Mouse (Mus musculus) heart, embryonic 10.5 days (tissue): ENCODE results near the gene Usp40. TPM values are rescaled to one million over a fixed set of nuclear protein-coding genes. Genes with fewer than 3 reads are reported as not detected.

ENCODE experiments used
- DNase-seq: peaks from one replicate; pipeline ENCODE4 v3.0.0-alpha.2; 2017; ENCODE audit warnings: low spot score
- H3K27ac ChIP-seq: fragments of 300-500 bp; sonication (generic); 2 replicates; pipeline ENCODE4 v1.5.1; 2016; ENCODE audit warnings: mild to moderate bottlenecking
- H3K27me3 ChIP-seq: fragments of 300-500 bp; sonication (generic); 2 replicates; pipeline ENCODE4 v1.6.1; 2016; ENCODE audit warnings: mild to moderate bottlenecking; ENCODE audit not compliant: poor library complexity, insufficient read depth, severe bottlenecking
- H3K36me3 ChIP-seq: fragments of 300-500 bp; sonication (generic); 2 replicates; pipeline ENCODE4 v1.6.1; 2016; ENCODE audit warnings: mild to moderate bottlenecking, moderate library complexity
- H3K4me1 ChIP-seq: fragments of 300-500 bp; sonication (generic); 2 replicates; pipeline ENCODE4 v1.6.1; 2016; ENCODE audit warnings: mild to moderate bottlenecking
- H3K4me3 ChIP-seq: fragments of 300-500 bp; sonication (generic); 2 replicates; pipeline ENCODE4 v1.5.1; 2016; ENCODE audit warnings: mild to moderate bottlenecking, moderate library complexity
- H3K9me3 ChIP-seq: fragments of 300-500 bp; sonication (generic); 2 replicates; pipeline ENCODE4 v1.6.1; 2016; ENCODE audit warnings: mild to moderate bottlenecking, moderate library complexity
- WGBS: fragments of 180-500 bp; shearing (Covaris S2); methylation state at CpG from one replicate; pipeline ENCODE4 v1.1.7; 2016; 5-methylcytosine and 5-hydroxymethylcytosine counted together
- microRNA-seq: library from miRNA; unstranded; fragments of <30 nt; microRNA quantifications from one replicate; pipeline ENCODE4, GENCODE M21; 2017
- polyA plus RNA-seq: library from polyadenylated mRNA; unstranded; fragments of >200 nt; fragmentation: Nextera tagmentation; extraction: Ambion mirVana; gene quantifications from 2 replicates; pipeline ENCODE4 v1.2.1, GENCODE M21; 2016

The Usp40 gene
- polyA plus RNA-seq, 1 experiment from 2014 or later: 33.5 TPM

GRCm38 (mm10) chr1:87908006-87908405 is 100.3 kb downstream of the Usp40 start:
- Histone ChIP-seq H3K4me1 (peaks cover 9% of the 10 kb centered on the region), H3K27ac (no peak overlapping the region), H3K36me3 (peaks cover 8% of the 10 kb centered on the region; the same call in 1 of the 2 replicates), H3K4me3 (no peak overlapping the region), H3K9me3 (no peaks in the 10 kb centered on the region), H3K27me3 (no peaks in the 10 kb centered on the region)
- no peak for DNase-seq
- 82% methylated on average over 2 of the region's 2 CpGs for WGBS

GRCm38 (mm10) chr1:87906361-87906956 is 101.9 kb downstream of the Usp40 start:
- WGBS: 84% methylated on average over 5 of the region's 5 CpGs
- Histone ChIP-seq H3K4me1 (peaks cover 8% of the 10 kb centered on the region), H3K4me3 (no peak overlapping the region), H3K27me3 (no peaks in the 10 kb centered on the region), H3K9me3 (no peaks in the 10 kb centered on the region), H3K36me3 (peaks cover 8% of the 10 kb centered on the region; the same call in 1 of the 2 replicates), H3K27ac (no peak overlapping the region)
- DNase-seq: no peak

GRCm38 (mm10) chr1:87902186-87902585 is 106.2 kb downstream of the Usp40 start:
- H3K27me3 ChIP-seq: no peaks in the 10 kb centered on the region
- no peak overlapping the region for H3K27ac ChIP-seq
- no peak overlapping the region for H3K4me3 ChIP-seq
- DNase-seq: no peak
- no peaks in the 10 kb centered on the region for H3K36me3 ChIP-seq
- H3K9me3 ChIP-seq: no peaks in the 10 kb centered on the region
- peaks cover 17% of the 10 kb centered on the region for H3K4me1 ChIP-seq

GRCm38 (mm10) chr1:87900979-87901378 is 107.4 kb downstream of the Usp40 start:
- DNase-seq: no peak

GRCm38 (mm10) chr1:87899701-87900100 is 108.7 kb downstream of the Usp40 start:
- peaks cover 17% of the 10 kb centered on the region for H3K4me1 ChIP-seq
- no peak overlapping the region for H3K27ac ChIP-seq
- no peak for DNase-seq
- H3K36me3 ChIP-seq: no peaks in the 10 kb centered on the region
- 81% methylated on average over 2 of the region's 2 CpGs for WGBS
- no peaks in the 10 kb centered on the region for H3K27me3 ChIP-seq
- no peak overlapping the region for H3K4me3 ChIP-seq
- H3K9me3 ChIP-seq: no peaks in the 10 kb centered on the region

More at GRCm38 (mm10) chr1:87900979-87901378, 107.4 kb downstream of the Usp40 start:
- Histone ChIP-seq H3K4me3 (no peak overlapping the region), H3K4me1 (peaks cover 17% of the 10 kb centered on the region), H3K27me3 (no peaks in the 10 kb centered on the region), H3K36me3 (no peaks in the 10 kb centered on the region), H3K27ac (peak overlapping the region; percentile 57), H3K9me3 (no peaks in the 10 kb centered on the region)
- 60% methylated on average over 6 of the region's 6 CpGs for WGBS

GRCm38 (mm10) chr1:87896921-87897320 is 111.4 kb downstream of the Usp40 start:
- no peak overlapping the region for H3K27ac ChIP-seq
- H3K4me3 ChIP-seq: no peak overlapping the region
- 79% methylated on average over 2 of the region's 2 CpGs for WGBS
- no peaks in the 10 kb centered on the region for H3K36me3 ChIP-seq
- H3K27me3 ChIP-seq: no peaks in the 10 kb centered on the region
- no peak for DNase-seq
- no peaks in the 10 kb centered on the region for H3K9me3 ChIP-seq
- peaks cover 17% of the 10 kb centered on the region for H3K4me1 ChIP-seq

Small RNAs within 50 kb of the gene (microRNA-seq; reads per million reads assigned to microRNA genes)
- gene Gm25198: not detected

Other genes with a start within 250 kb of the Usp40 start
- gene Sag, start 204.9 kb downstream of the Usp40 start, polyA plus RNA-seq: 1.9 and 2.0 TPM in 2 replicates
- gene Dgkd, start 155.3 kb downstream of the Usp40 start, polyA plus RNA-seq: 26.6 and 31.6 TPM in 2 replicates
- gene Ugt1a10, start 46.8 kb upstream of the Usp40 start, polyA plus RNA-seq: not detected in 2 replicates
- gene Ugt1a9, start 62.2 kb upstream of the Usp40 start, polyA plus RNA-seq: not detected in 2 replicates
- gene Ugt1a8, start 79.3 kb upstream of the Usp40 start, polyA plus RNA-seq: not detected in 2 replicates
- gene Ugt1a7c, start 86.5 kb upstream of the Usp40 start, polyA plus RNA-seq: 0.30 and 0.79 TPM in 2 replicates
- gene Ugt1a6b, start 94.7 kb upstream of the Usp40 start, polyA plus RNA-seq: not detected in 2 replicates
- gene Ugt1a6a, start 126.3 kb upstream of the Usp40 start, polyA plus RNA-seq: not detected in 2 replicates
- not detected in 2 replicates for gene Ugt1a5, start 157.5 kb upstream of the Usp40 start, polyA plus RNA-seq
- 0.13 TPM in 1 of 2 replicates, not detected in the other for gene Ugt1a2, start 192.1 kb upstream of the Usp40 start, polyA plus RNA-seq
- 8.1 and 9.9 TPM in 2 replicates for gene Dnajb3, start 197.2 kb upstream of the Usp40 start, polyA plus RNA-seq
- not detected in 2 replicates for gene Ugt1a1, start 203.4 kb upstream of the Usp40 start, polyA plus RNA-seq
- gene Mroh2a, start 218.4 kb upstream of the Usp40 start, polyA plus RNA-seq: 0.58 and 0.82 TPM in 2 replicates